Comparison of ENCODE assay signal across 29 mouse cellular contexts in genomic region chr9:42349791-42350190, GRCm38 (mm10). TPM values are rescaled to one million over a fixed set of nuclear protein-coding genes. Genes with fewer than 3 reads are reported as not detected.
DNase-seq lines count a peak whose midpoint lies in the region; ATAC-seq and TF ChIP-seq lines count a peak whose summit lies in the region.
"Had no signal": no experiment of that assay in that cellular context is flagged by ENCODE, and none has a peak within 500 bp of the region (broad histone marks: within the 10 kb centered on the region; RNA-seq: fewer than 3 reads in every experiment).

No protein-coding gene starts in this region.

- no peak for TF ChIP-seq POLR2A in brain, embryonic 14.5 days (IDR thresholded peaks at IDR 0.05; ENCODE audit: borderline replicate concordance, extremely low read depth, insufficient read depth, insufficient read length, poor library complexity, severe bottlenecking)

- H3K4me1 ChIP-seq in hindbrain, embryonic 13.5 days (replicated peaks) = peaks cover 23% of the 10 kb centered on the region
- peaks cover 8% of the 10 kb centered on the region; the same call in 1 of the 2 replicates for H3K4me1 ChIP-seq in hindbrain, embryonic 10.5 days (replicated peaks)
- peaks cover 12% of the 10 kb centered on the region for H3K4me1 ChIP-seq in midbrain, embryonic 12.5 days
- peaks cover 6% of the 10 kb centered on the region; the same call in 1 of the 2 replicates for H3K4me1 ChIP-seq in midbrain, embryonic 15.5 days
- peaks cover 14% of the 10 kb centered on the region for H3K4me1 ChIP-seq in neural tube, embryonic 15.5 days
- H3K4me1 ChIP-seq: heart, embryonic 15.5 days had no signal

- WGBS in hindbrain, embryonic 13.5 days = 25% methylated on average over 7 of the region's 7 CpGs
- 74% methylated on average over 7 of the region's 7 CpGs for WGBS in hindbrain, embryonic 10.5 days
- WGBS in midbrain, embryonic 12.5 days = 52% methylated on average over 7 of the region's 7 CpGs
- WGBS in midbrain, embryonic 15.5 days = 35% methylated on average over 7 of the region's 7 CpGs
- 24% methylated on average over 7 of the region's 7 CpGs for WGBS in neural tube, embryonic 15.5 days

- H3K27me3 ChIP-seq in hindbrain, embryonic 13.5 days = no peaks in the 10 kb centered on the region
- no peaks in the 10 kb centered on the region for H3K27me3 ChIP-seq in hindbrain, embryonic 10.5 days (ENCODE audit: insufficient read depth, poor library complexity, severe bottlenecking)
- no peaks in the 10 kb centered on the region; the same call in 1 of the 2 replicates for H3K27me3 ChIP-seq in midbrain, embryonic 12.5 days
- H3K27me3 ChIP-seq in midbrain, embryonic 15.5 days (replicated peaks) = no peaks in the 10 kb centered on the region
- no peaks in the 10 kb centered on the region for H3K27me3 ChIP-seq in neural tube, embryonic 15.5 days (replicated peaks)
- H3K27me3 ChIP-seq: forebrain, embryonic 15.5 days; neural tube, embryonic 12.5 days had no signal

- peak overlapping the region; percentile 64 for H3K27ac ChIP-seq in hindbrain, embryonic 13.5 days
- H3K27ac ChIP-seq in hindbrain, embryonic 10.5 days = no peak overlapping the region
- 0 out of 2 replicates have a peak overlapping the region, but pooled peaks have one; percentile 20 for H3K27ac ChIP-seq in midbrain, embryonic 12.5 days (replicated peaks)
- H3K27ac ChIP-seq in midbrain, embryonic 15.5 days = no peak overlapping the region
- peak overlapping the region; percentile 54; the same call in 1 of the 2 replicates for H3K27ac ChIP-seq in neural tube, embryonic 15.5 days (replicated peaks)
- H3K27ac ChIP-seq: forebrain, embryonic 15.5 days; heart, embryonic 10.5 days; heart, embryonic 15.5 days; neural tube, embryonic 12.5 days had no signal

- H3K36me3 ChIP-seq in hindbrain, embryonic 13.5 days = no peaks in the 10 kb centered on the region
- H3K36me3 ChIP-seq in hindbrain, embryonic 10.5 days = no peaks in the 10 kb centered on the region
- no peaks in the 10 kb centered on the region for H3K36me3 ChIP-seq in midbrain, embryonic 12.5 days
- no peaks in the 10 kb centered on the region for H3K36me3 ChIP-seq in midbrain, embryonic 15.5 days (replicated peaks)
- H3K36me3 ChIP-seq in neural tube, embryonic 15.5 days = no peaks in the 10 kb centered on the region
- H3K36me3 ChIP-seq: forebrain, embryonic 15.5 days; heart, embryonic 10.5 days; heart, embryonic 15.5 days; neural tube, embryonic 12.5 days had no signal

- no peak for TF ChIP-seq CTCF in brain, embryonic 14.5 days (IDR thresholded peaks at IDR 0.05; ENCODE audit: borderline replicate concordance, extremely low read depth, insufficient read depth, insufficient read length)

- ATAC-seq in hindbrain, embryonic 13.5 days (ENCODE audit: low FRiP score) = no peak
- no peak for ATAC-seq in midbrain, embryonic 12.5 days (ENCODE audit: low FRiP score, low read depth)
- ATAC-seq in midbrain, embryonic 15.5 days (replicated peaks) = no peak
- no peak for ATAC-seq in neural tube, embryonic 15.5 days (ENCODE audit: low FRiP score)
- ATAC-seq in megakaryocyte progenitor cell, adult 5-6 weeks (replicated peaks; ENCODE audit: poor library complexity) = no peak
- ATAC-seq: forebrain, embryonic 15.5 days; intestine, postnatal 0 days; lung, postnatal 0 days had no signal

- H3K9me3 ChIP-seq in hindbrain, embryonic 13.5 days = no peaks in the 10 kb centered on the region
- no peaks in the 10 kb centered on the region for H3K9me3 ChIP-seq in hindbrain, embryonic 10.5 days
- no peaks in the 10 kb centered on the region for H3K9me3 ChIP-seq in midbrain, embryonic 12.5 days
- H3K9me3 ChIP-seq in midbrain, embryonic 15.5 days = no peaks in the 10 kb centered on the region
- H3K9me3 ChIP-seq in neural tube, embryonic 15.5 days (replicated peaks) = no peaks in the 10 kb centered on the region
- H3K9me3 ChIP-seq: forebrain, embryonic 15.5 days; heart, embryonic 10.5 days; heart, embryonic 15.5 days; neural tube, embryonic 12.5 days had no signal

- H3K4me3 ChIP-seq in hindbrain, embryonic 13.5 days = no peak overlapping the region
- H3K4me3 ChIP-seq in hindbrain, embryonic 10.5 days = no peak overlapping the region
- H3K4me3 ChIP-seq in midbrain, embryonic 12.5 days = no peak overlapping the region
- no peak overlapping the region for H3K4me3 ChIP-seq in midbrain, embryonic 15.5 days
- no peak overlapping the region for H3K4me3 ChIP-seq in neural tube, embryonic 15.5 days (replicated peaks)
- H3K4me3 ChIP-seq: forebrain, embryonic 15.5 days; heart, embryonic 10.5 days; heart, embryonic 15.5 days; neural tube, embryonic 12.5 days had no signal

- H3K4me2 ChIP-seq in hindbrain, embryonic 13.5 days = no peak overlapping the region
- H3K4me2 ChIP-seq in midbrain, embryonic 12.5 days (replicated peaks) = no peak overlapping the region
- H3K4me2 ChIP-seq in midbrain, embryonic 15.5 days = no peak overlapping the region
- H3K4me2 ChIP-seq in neural tube, embryonic 15.5 days = no peak overlapping the region
- H3K4me2 ChIP-seq: forebrain, embryonic 15.5 days; heart, embryonic 15.5 days; neural tube, embryonic 12.5 days had no signal

- DNase-seq in hindbrain, embryonic 10.5 days (ENCODE audit: low spot score) = no peak
- peak; percentile 83 for DNase-seq in brain, embryonic 14.5 days (ENCODE audit: low read depth)
- DNase-seq: adrenal gland, adult 2 months; adrenal gland, postnatal 36 days; cerebellum, adult 8-10 months; cerebellum, postnatal 36 days; gastrocnemius, postnatal 25 days; heart, adult 11 months; kidney, adult 9 months; kidney, postnatal 10 days; layer of hippocampus, postnatal 36 days; lung, adult 18-20 months; lung, postnatal 4 days; right cerebral cortex, adult 18-20 months; spleen, adult 18-20 months; thymus, postnatal 25 days had no signal

- H3K9ac ChIP-seq in hindbrain, embryonic 13.5 days = no peak overlapping the region
- no peak overlapping the region for H3K9ac ChIP-seq in midbrain, embryonic 12.5 days (replicated peaks)
- no peak overlapping the region for H3K9ac ChIP-seq in midbrain, embryonic 15.5 days
- no peak overlapping the region for H3K9ac ChIP-seq in neural tube, embryonic 15.5 days (replicated peaks)
- H3K9ac ChIP-seq: forebrain, embryonic 15.5 days; heart, embryonic 15.5 days; neural tube, embryonic 12.5 days had no signal

RNA-seq across cellular contexts. Expression of gene Tecta, which starts 49.9 kb away (rescaled TPM):
- polyA plus RNA-seq in hindbrain, embryonic 13.5 days (2015; fragmentation: Nextera tagmentation; extraction: Ambion mirVana) = 0.35 and 0.47 TPM in 2 replicates
- polyA plus RNA-seq in hindbrain, embryonic 10.5 days (2016; fragmentation: Nextera tagmentation; extraction: Ambion mirVana) = 0.41 and 0.46 TPM in 2 replicates
- polyA plus RNA-seq in midbrain, embryonic 12.5 days (2016; fragmentation: Nextera tagmentation; extraction: Ambion mirVana) = 0.21 and 0.34 TPM in 2 replicates
- polyA plus RNA-seq in midbrain, embryonic 15.5 days (2015; fragmentation: Nextera tagmentation; extraction: Ambion mirVana) = 0.41 and 0.60 TPM in 2 replicates
- polyA plus RNA-seq in brain, embryonic 14.5 days (2012; rRNA removed) = 0.63 and 0.71 TPM in 2 replicates
- polyA plus RNA-seq in neural tube, embryonic 15.5 days (2015; fragmentation: Nextera tagmentation; extraction: Ambion mirVana) = 0.42 and 0.68 TPM in 2 replicates
- total RNA-seq in megakaryocyte progenitor cell, adult 5-6 weeks (2015) = not detected in 2 replicates
- not detected in 2 replicates for total RNA-seq in megakaryocyte progenitor cell, adult 5-6 weeks (2017)
- total RNA-seq: liver, adult 2 months; megakaryocyte-erythroid progenitor cell, adult 5-6 weeks had no signal
- polyA plus RNA-seq: liver, adult 2 months had no signal

Comparison
In these comparisons a context has a peak if more than half of its experiments do, and no peak if none do; other contexts are left out.
1. H3K27ac ChIP-seq: peak in hindbrain, embryonic 13.5 days (single experiment), midbrain, embryonic 12.5 days (single experiment) and neural tube, embryonic 15.5 days (single experiment); none in hindbrain, embryonic 10.5 days (single experiment) and midbrain, embryonic 15.5 days (single experiment).